Mouse (Mus musculus) lung, embryonic 15.5 days (tissue): ENCODE results near the gene Ints6l. TPM values are rescaled to one million over a fixed set of nuclear protein-coding genes. Genes with fewer than 3 reads are reported as not detected.

ENCODE experiments used
- ATAC-seq: fragments of 200-750 bp; cut with Nextera tagmentation; 2 replicates; pipeline ENCODE4 v1.8.0; 2017; ENCODE audit warnings: moderate number of reproducible peaks, borderline replicate concordance; ENCODE audit not compliant: low FRiP score, low TSS enrichment; ENCODE audit errors: extremely low read depth
- H3K27ac ChIP-seq: fragments of 300-500 bp; sonication (generic); 2 replicates; pipeline ENCODE4 v1.5.1; 2015; ENCODE audit warnings: moderate library complexity, mild to moderate bottlenecking, inconsistent platforms
- H3K27me3 ChIP-seq: fragments of 300-500 bp; sonication (generic); 2 replicates; pipeline ENCODE4 v1.6.1; 2015; ENCODE audit warnings: inconsistent platforms
- H3K36me3 ChIP-seq: fragments of 300-500 bp; sonication (generic); 2 replicates; pipeline ENCODE4 v1.6.1; 2015; ENCODE audit warnings: inconsistent platforms
- H3K4me1 ChIP-seq: fragments of 300-500 bp; sonication (generic); 2 replicates; pipeline ENCODE4 v1.6.1; 2015; ENCODE audit warnings: inconsistent platforms
- H3K4me2 ChIP-seq: fragments of 300-500 bp; sonication (generic); 2 replicates; pipeline ENCODE4 v1.6.1; 2015; ENCODE audit warnings: inconsistent platforms, mild to moderate bottlenecking, moderate library complexity
- H3K4me3 ChIP-seq: fragments of 300-500 bp; sonication (generic); 2 replicates; pipeline ENCODE4 v1.5.1; 2015; ENCODE audit warnings: mild to moderate bottlenecking, inconsistent platforms
- H3K9ac ChIP-seq: fragments of 300-500 bp; sonication (generic); 2 replicates; pipeline ENCODE4 v1.6.1; 2015; ENCODE audit warnings: inconsistent platforms
- H3K9me3 ChIP-seq: fragments of 300-500 bp; sonication (generic); 2 replicates; pipeline ENCODE4 v1.6.1; 2016; ENCODE audit warnings: inconsistent platforms
- WGBS: fragments of 180-500 bp; shearing (Covaris S2); methylation state at CpG from one replicate; pipeline ENCODE4 v1.1.7; 2015; 5-methylcytosine and 5-hydroxymethylcytosine counted together
- polyA plus RNA-seq: library from polyadenylated mRNA; unstranded; fragments of >200 nt; fragmentation: Nextera tagmentation; extraction: Ambion mirVana; gene quantifications from 2 replicates; pipeline ENCODE4 v1.2.1, GENCODE M21; 2015

Gene Ints6l
- polyA plus RNA-seq, 1 experiment from 2014 or later: 26.5 TPM

GRCm38 (mm10) chrX:56549506-56549905, 94.8 kb downstream of the Ints6l start, which contains the start of gene Gm648:
Gene Gm648, minus strand, starts transcription at chrX:56549606.
- H3K27me3 ChIP-seq: no peaks in the 10 kb centered on the region
- no peak within 1 kb of the TSS for H3K4me2 ChIP-seq
- H3K4me1 ChIP-seq: no peaks in the 10 kb centered on the region
- H3K9me3 ChIP-seq: no peaks in the 10 kb centered on the region
- no peak within 1 kb of the TSS for H3K9ac ChIP-seq
- H3K36me3 ChIP-seq: no peaks in the 10 kb centered on the region
- H3K27ac ChIP-seq: no peak within 1 kb of the TSS
- no peak within 1 kb of the TSS for H3K4me3 ChIP-seq
- 84% methylated on average over 7 of the region's 7 CpGs for WGBS
- no peak for ATAC-seq

- H3K4me3 ChIP-seq: no peak overlapping the region
- no peak overlapping the region for H3K9ac ChIP-seq
- no peak for ATAC-seq
- no peaks in the 10 kb centered on the region for H3K36me3 ChIP-seq
- H3K9me3 ChIP-seq: no peaks in the 10 kb centered on the region
- no peaks in the 10 kb centered on the region for H3K27me3 ChIP-seq
- H3K4me1 ChIP-seq: no peaks in the 10 kb centered on the region
- H3K4me2 ChIP-seq: no peak overlapping the region
- WGBS: 70% methylated on average over 3 of the region's 3 CpGs
- H3K27ac ChIP-seq: no peak overlapping the region
These were observed 98.9 kb downstream of the Ints6l start for GRCm38 (mm10) chrX:56553584-56553983.

Other genes with a start within 250 kb of the Ints6l start
- not detected in 2 replicates for gene Gm773, start 242.0 kb upstream of the Ints6l start, polyA plus RNA-seq
- 7.6 and 8.2 TPM in 2 replicates for gene Zfp449, start 108.5 kb upstream of the Ints6l start, polyA plus RNA-seq
- gene Smim10l2a, start 80.3 kb upstream of the Ints6l start, polyA plus RNA-seq: 7.5 and 7.9 TPM in 2 replicates
- gene Gm2174, start 6.9 kb upstream of the Ints6l start, polyA plus RNA-seq: 1.3 and 3.1 TPM in 2 replicates
- gene Gm10477, start 69.9 kb downstream of the Ints6l start, polyA plus RNA-seq: not detected in 2 replicates
- 0.14 TPM in 1 of 2 replicates, not detected in the other for gene Gm648, start 94.7 kb downstream of the Ints6l start, polyA plus RNA-seq
- 25.1 and 26.8 TPM in 2 replicates for gene Mmgt1, start 143.2 kb downstream of the Ints6l start, polyA plus RNA-seq
- 10.4 and 11.8 TPM in 2 replicates for gene Slc9a6, start 154.9 kb downstream of the Ints6l start, polyA plus RNA-seq